Mouse (Mus musculus) bone marrow macrophage, adult 2 months (primary cell): Measurements from ENCODE around the gene As3mt.

ENCODE experiments used
- CTCF ChIP-seq: IDR thresholded peaks from 2 replicates; pipeline ENCODE4 v1.5.1; 2012; ENCODE audit warnings: low read depth, mild to moderate bottlenecking, low read length, moderate library complexity
- POLR2A ChIP-seq: IDR thresholded peaks from 2 replicates; pipeline ENCODE4 v1.6.1; 2012; ENCODE audit warnings: mild to moderate bottlenecking, low read depth, low read length, borderline replicate concordance

DNA sequence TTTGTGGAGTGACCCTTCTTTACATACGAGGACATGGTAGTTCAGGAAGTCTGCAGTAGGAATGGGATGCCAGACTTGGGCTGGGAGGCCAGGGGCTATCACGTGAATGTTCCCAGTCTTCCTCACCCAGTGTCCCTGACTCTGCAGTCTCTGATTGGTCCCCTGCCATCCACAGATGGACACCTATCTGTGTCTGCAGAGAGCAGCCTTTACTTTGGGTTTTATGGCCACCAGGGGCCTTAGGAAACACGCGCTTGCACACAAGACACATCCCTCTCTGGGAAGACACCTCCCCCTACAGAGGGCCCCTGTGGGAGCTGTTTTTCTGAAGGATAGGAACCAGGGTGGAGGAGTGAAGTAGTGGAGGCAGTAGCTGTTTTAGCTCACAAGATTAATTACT lies 45.7 kb upstream of the As3mt start:
- TF ChIP-seq CTCF (no peak), POLR2A (no peak)
